Mouse (Mus musculus): ENCODE measurements around the gene Fam118b.

- no peak for TF ChIP-seq CTCF (IDR thresholded peaks at IDR 0.05 in 2 of 3, conservative IDR thresholded peaks at IDR 0.05 in 1 of 3; ENCODE audit: control insufficient read depth in 1 of 3, insufficient read depth in 1 of 3, low read depth in 2 of 3, low read length in 3 of 3, poor library complexity in 1 of 3, severe bottlenecking in 1 of 3)
- no peak for TF ChIP-seq GATA1 (IDR thresholded peaks at IDR 0.05; ENCODE audit: low read depth, low read length)
- TF ChIP-seq POLR2A (IDR thresholded peaks at IDR 0.05; ENCODE audit: control insufficient read depth in 1 of 2, insufficient read depth in 1 of 2, low read depth in 1 of 2, low read length in 2 of 2, poor library complexity in 1 of 2), result no peak
- TF ChIP-seq USF1 (IDR thresholded peaks at IDR 0.05; ENCODE audit: low read depth, low read length), result no peak
- no peak for TF ChIP-seq CHD1 (IDR thresholded peaks at IDR 0.05; ENCODE audit: low read depth, low read length)
- TF ChIP-seq UBTF (IDR thresholded peaks at IDR 0.05; ENCODE audit: borderline replicate concordance, insufficient read depth, low read depth, low read length), result no peak
Measured at GRCm38 (mm10) chr9:35282851-35283200, 15.2 kb upstream of the Fam118b start.
